Mouse (Mus musculus) cerebellum, adult 2 months (tissue): ENCODE measurements around the gene Sdsl.

Experiments
- CTCF ChIP-seq: fragments of 200-500 bp; IDR thresholded peaks from 2 replicates; pipeline ENCODE4 v1.5.1; 2011; ENCODE audit warnings: low read depth, mild to moderate bottlenecking, control low read depth, low read length, moderate library complexity, borderline replicate concordance; ENCODE audit not compliant: insufficient read depth
- POLR2A ChIP-seq: fragments of 200-500 bp; IDR thresholded peaks from 2 replicates; pipeline ENCODE4 v1.6.1; 2011; ENCODE audit warnings: low read length, control low read depth, borderline replicate concordance; ENCODE audit not compliant: insufficient read depth

DNA sequence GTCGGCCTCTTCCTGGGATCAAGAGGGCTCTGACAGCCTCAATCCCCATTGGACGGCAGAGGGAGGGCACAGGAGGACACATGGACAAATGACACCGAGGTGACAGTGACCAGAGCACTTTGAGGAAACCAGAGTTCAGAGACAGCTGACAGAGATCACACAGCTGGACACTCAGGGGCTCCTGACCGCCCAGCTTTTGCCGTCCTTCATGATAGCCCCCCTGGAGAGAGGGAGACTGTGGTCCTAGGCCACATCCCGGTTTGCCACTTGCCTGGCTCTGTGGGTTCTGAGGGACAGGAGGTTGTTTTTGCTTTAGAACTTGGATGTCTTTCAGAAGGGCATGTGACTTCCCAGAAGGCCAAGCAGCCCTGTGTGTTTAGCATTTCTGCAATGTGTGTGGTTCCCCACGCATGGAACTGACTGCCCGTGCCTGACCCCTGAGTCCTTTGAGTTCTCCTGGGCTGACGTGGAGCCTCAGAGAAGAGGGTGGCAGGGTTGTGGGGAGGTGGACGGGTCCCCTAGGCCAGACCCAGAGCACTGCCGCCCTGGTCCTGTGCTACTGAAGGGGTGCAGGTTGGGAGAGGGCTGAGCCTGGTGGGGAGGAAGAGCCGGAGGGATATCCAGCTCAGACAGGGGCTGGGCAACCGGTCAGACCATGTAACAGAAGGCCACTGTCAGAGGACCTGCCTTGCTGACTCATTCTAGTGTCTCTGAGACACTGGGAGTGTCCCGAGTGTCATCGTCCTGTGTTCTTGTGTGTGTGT, 43.8 kb upstream of the Sdsl start:
- TF ChIP-seq CTCF (no peak), POLR2A (no peak)
